Mouse (Mus musculus) frontal cortex, postnatal 25 days (tissue): ENCODE data around the gene Hspb7.

Experiments
- DNase-seq, 2 experiments: peaks; one replicate each; pipeline ENCODE4 v3.0.0; 2022; ENCODE audit warnings: low spot score in 2 of 2

Gene Hspb7

GRCm38 (mm10) chr4:141419398-141420191, 984 bp upstream of the Hspb7 start:
- no peak for DNase-seq

- DNase-seq: no peak
These were observed 307 bp downstream of the Hspb7 start for GRCm38 (mm10) chr4:141420886-141421285.

GRCm38 (mm10) chr4:141421423-141421822, 844 bp downstream of the Hspb7 start:
- no peak for DNase-seq

- no peak for DNase-seq
These were observed 2.3 kb downstream of the Hspb7 start for GRCm38 (mm10) chr4:141422841-141423240.

GRCm38 (mm10) chr4:141423288-141423687, 2.7 kb downstream of the Hspb7 start:
- DNase-seq: no peak

- DNase-seq: no peak
These were observed 3.3 kb downstream of the Hspb7 start for GRCm38 (mm10) chr4:141423691-141424431.

GRCm38 (mm10) chr4:141425484-141426479, 5.2 kb downstream of the Hspb7 start:
- DNase-seq: peak in 1 of 2 experiments; percentile 57

- DNase-seq: no peak
These were observed 6.5 kb downstream of the Hspb7 start for GRCm38 (mm10) chr4:141426796-141427745.

- no peak for DNase-seq
These were observed 7.3 kb downstream of the Hspb7 start for GRCm38 (mm10) chr4:141427921-141428320.

GRCm38 (mm10) chr4:141429381-141429780, 8.8 kb downstream of the Hspb7 start:
- no peak for DNase-seq

- DNase-seq: no peak
These were observed 9.3 kb downstream of the Hspb7 start for GRCm38 (mm10) chr4:141429847-141430246.

- DNase-seq: no peak
These were observed 10.4 kb downstream of the Hspb7 start for GRCm38 (mm10) chr4:141430997-141431396.

- DNase-seq: no peak
These were observed 12.1 kb downstream of the Hspb7 start for GRCm38 (mm10) chr4:141432666-141433065.

- no peak for DNase-seq
These were observed 12.6 kb downstream of the Hspb7 start for GRCm38 (mm10) chr4:141433191-141433590.

GRCm38 (mm10) chr4:141435974-141436373, 15.4 kb downstream of the Hspb7 start, which contains the start of gene Srarp:
Gene Srarp, minus strand, starts transcription at chr4:141436105.
- DNase-seq: no peak

- no peak for DNase-seq
These were observed 18.7 kb downstream of the Hspb7 start for GRCm38 (mm10) chr4:141439083-141439803.

- DNase-seq: no peak
These were observed 20.3 kb downstream of the Hspb7 start for GRCm38 (mm10) chr4:141440877-141441276.

- no peak for DNase-seq
These were observed 23.3 kb downstream of the Hspb7 start for GRCm38 (mm10) chr4:141443641-141444429.
